ENCODE assay signal across 12 mouse cellular contexts in the genomic region with DNA sequence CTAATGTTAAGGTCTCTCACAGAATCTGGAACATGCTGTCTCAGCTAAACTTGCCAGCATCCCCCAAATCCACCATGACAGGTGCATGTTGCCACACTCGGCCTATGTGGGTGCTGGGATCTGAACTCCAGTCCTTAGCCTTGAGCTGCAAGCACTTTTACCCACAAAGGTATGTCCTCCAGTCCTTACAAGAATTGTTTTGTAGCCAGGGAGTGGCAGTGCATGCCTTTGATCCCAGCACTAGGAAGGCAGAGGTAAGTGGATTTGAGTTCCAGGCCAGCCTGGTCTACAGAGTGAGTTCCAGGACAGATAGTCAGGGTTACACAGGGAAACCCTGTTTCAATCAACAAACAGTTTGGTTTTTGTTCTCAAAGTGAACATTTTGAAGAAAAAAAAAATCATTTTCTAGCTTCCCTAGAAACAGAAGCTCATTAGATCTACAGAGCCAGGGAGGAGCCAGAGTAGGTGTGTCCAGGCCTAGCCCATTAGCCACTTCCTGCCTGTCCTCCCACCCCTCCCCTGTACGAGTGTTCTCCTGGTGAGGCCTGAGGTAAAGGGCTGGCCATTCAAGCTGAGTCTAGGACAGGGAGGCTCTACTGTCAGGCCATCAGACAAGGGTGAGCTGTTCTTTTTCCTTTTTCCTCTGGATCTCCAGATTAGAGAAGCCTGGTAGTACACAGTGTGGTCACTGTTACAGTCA. TPM values are rescaled to one million over a fixed set of nuclear protein-coding genes. Genes with fewer than 3 reads are reported as not detected.
DNase-seq lines count a peak whose midpoint lies in the region; ATAC-seq and TF ChIP-seq lines count a peak whose summit lies in the region.
"Had no signal": no experiment of that assay in that cellular context is flagged by ENCODE, and none has a peak within 500 bp of the region (broad histone marks: within the 10 kb centered on the region; RNA-seq: fewer than 3 reads in every experiment).

No protein-coding gene starts in this region.

- H3K36me3 ChIP-seq in ES-Bruce4 (ENCODE audit: control insufficient read depth, insufficient read depth, low read length, poor library complexity, severe bottlenecking): no peaks in the 10 kb centered on the region
- 0 out of 2 replicates have a peak, but pooled peaks cover 3% of the 10 kb centered on the region for H3K36me3 ChIP-seq in midbrain, embryonic 15.5 days (replicated peaks)
- H3K36me3 ChIP-seq in forebrain, embryonic 12.5 days (replicated peaks): peaks cover 6% of the 10 kb centered on the region
- no peaks in the 10 kb centered on the region for H3K36me3 ChIP-seq in hindbrain, embryonic 11.5 days (ENCODE audit: control insufficient read depth, insufficient read depth, low read length)

- H3K27me3 ChIP-seq in ES-Bruce4 (ENCODE audit: control insufficient read depth, insufficient read depth, low read length, poor library complexity, severe bottlenecking): no peaks in the 10 kb centered on the region
- no peaks in the 10 kb centered on the region for H3K27me3 ChIP-seq in midbrain, embryonic 15.5 days (replicated peaks)
- no peaks in the 10 kb centered on the region for H3K27me3 ChIP-seq in forebrain, embryonic 12.5 days
- H3K27me3 ChIP-seq in hindbrain, embryonic 11.5 days (ENCODE audit: control insufficient read depth, insufficient read depth, low read length): no peaks in the 10 kb centered on the region
- H3K27me3 ChIP-seq: midbrain, embryonic 12.5 days had no signal

- ATAC-seq in hematopoietic stem cell, adult 5-6 weeks (replicated peaks in 1 of 2; ENCODE audit: insufficient read depth in 1 of 2, low FRiP score in 2 of 2, low TSS enrichment in 1 of 2, low read depth in 1 of 2, poor library complexity in 2 of 2, severe bottlenecking in 2 of 2): peak; percentile 33 to 52; a peak in 2 of 4 replicates
- ATAC-seq in midbrain, embryonic 15.5 days (replicated peaks): no peak
- no peak for ATAC-seq in forebrain, embryonic 12.5 days (ENCODE audit: low FRiP score)
- no peak for ATAC-seq in hindbrain, embryonic 11.5 days (ENCODE audit: low FRiP score)

- TF ChIP-seq POLR2A in ES-Bruce4 (IDR thresholded peaks at IDR 0.05; ENCODE audit: insufficient read depth, low read length): no peak

- no peak overlapping the region for H3K9ac ChIP-seq in ES-Bruce4 (ENCODE audit: low read depth, poor library complexity, severe bottlenecking)
- H3K9ac ChIP-seq in midbrain, embryonic 15.5 days: no peak overlapping the region
- H3K9ac ChIP-seq in forebrain, embryonic 12.5 days: no peak overlapping the region
- H3K9ac ChIP-seq in hindbrain, embryonic 11.5 days (ENCODE audit: low read depth, low read length): no peak overlapping the region
- H3K9ac ChIP-seq: midbrain, embryonic 12.5 days had no signal

- 69% methylated on average over 2 of the region's 2 CpGs for WGBS in midbrain, embryonic 15.5 days
- WGBS in forebrain, embryonic 12.5 days: 61% methylated on average over 2 of the region's 2 CpGs
- 61% methylated on average over 2 of the region's 2 CpGs for WGBS in hindbrain, embryonic 11.5 days

- peak overlapping the region; percentile 94 for H3K27ac ChIP-seq in ES-Bruce4 (ENCODE audit: insufficient read depth, low read length)
- no peak overlapping the region for H3K27ac ChIP-seq in midbrain, embryonic 15.5 days
- H3K27ac ChIP-seq in forebrain, embryonic 12.5 days: no peak overlapping the region
- H3K27ac ChIP-seq in hindbrain, embryonic 11.5 days (ENCODE audit: low read depth, low read length): no peak overlapping the region
- H3K27ac ChIP-seq: midbrain, embryonic 12.5 days had no signal

- no peak for TF ChIP-seq CTCF in ES-Bruce4 (IDR thresholded peaks at IDR 0.05; ENCODE audit: low read depth, low read length)

- no peaks in the 10 kb centered on the region for H3K9me3 ChIP-seq in ES-Bruce4 (replicated peaks; ENCODE audit: control insufficient read depth, insufficient read depth, low read length, poor library complexity, severe bottlenecking)
- no peaks in the 10 kb centered on the region for H3K9me3 ChIP-seq in midbrain, embryonic 15.5 days
- H3K9me3 ChIP-seq in forebrain, embryonic 12.5 days: no peaks in the 10 kb centered on the region
- no peaks in the 10 kb centered on the region for H3K9me3 ChIP-seq in hindbrain, embryonic 11.5 days (ENCODE audit: control insufficient read depth, low read length)
- H3K9me3 ChIP-seq: midbrain, embryonic 12.5 days had no signal

- TF ChIP-seq EP300 in ES-Bruce4 (IDR thresholded peaks at IDR 0.05; ENCODE audit: insufficient read depth, low read depth, low read length): peak; percentile 78; the same call in 1 of the 2 replicates

- H3K4me2 ChIP-seq in midbrain, embryonic 15.5 days: no peak overlapping the region
- no peak overlapping the region for H3K4me2 ChIP-seq in forebrain, embryonic 12.5 days
- no peak overlapping the region for H3K4me2 ChIP-seq in hindbrain, embryonic 11.5 days (replicated peaks; ENCODE audit: low read depth, low read length)
- H3K4me2 ChIP-seq: midbrain, embryonic 12.5 days had no signal

- peaks cover 16% of the 10 kb centered on the region for H3K4me1 ChIP-seq in ES-Bruce4 (ENCODE audit: control insufficient read depth, insufficient read depth, low read length)
- no peaks in the 10 kb centered on the region for H3K4me1 ChIP-seq in midbrain, embryonic 15.5 days
- H3K4me1 ChIP-seq in forebrain, embryonic 12.5 days: no peaks in the 10 kb centered on the region
- H3K4me1 ChIP-seq in hindbrain, embryonic 11.5 days (replicated peaks; ENCODE audit: control insufficient read depth, insufficient read depth, low read length): no peaks in the 10 kb centered on the region
- H3K4me1 ChIP-seq: midbrain, embryonic 12.5 days had no signal

- peak; percentile 68 for DNase-seq in 3T3-L1 (ENCODE audit: low read depth, low spot score)
- peak; percentile 21 for DNase-seq in lung, postnatal 14 days
- no peak for DNase-seq in cerebellum, adult 9-11 months
- DNase-seq in hindbrain, embryonic 11.5 days (ENCODE audit: low spot score): no peak
- DNase-seq: adrenal gland, postnatal 25 days; embryo, embryonic 11 days; gastrocnemius, postnatal 25 days had no signal

- no peak overlapping the region for H3K4me3 ChIP-seq in ES-Bruce4 (ENCODE audit: low read depth, low read length)
- no peak overlapping the region for H3K4me3 ChIP-seq in midbrain, embryonic 15.5 days
- no peak overlapping the region for H3K4me3 ChIP-seq in forebrain, embryonic 12.5 days (replicated peaks)
- no peak overlapping the region for H3K4me3 ChIP-seq in hindbrain, embryonic 11.5 days (ENCODE audit: low read depth, low read length)
- H3K4me3 ChIP-seq: midbrain, embryonic 12.5 days had no signal

RNA-seq across cellular contexts. Expression of gene Fasn, which starts 26.1 kb away (rescaled TPM):
- 114 and 127 TPM in 2 replicates for polyA plus RNA-seq in ES-Bruce4 (2011; ENCODE audit: insufficient read depth, insufficient read length, low read depth, missing spikeins)
- 26.1 and 46.4 TPM in 2 replicates for total RNA-seq in hematopoietic stem cell, adult 5-6 weeks (2017)
- polyA plus RNA-seq in midbrain, embryonic 15.5 days (2015; fragmentation: Nextera tagmentation; extraction: Ambion mirVana): 102 and 107 TPM in 2 replicates
- 118 and 139 TPM in 2 replicates for polyA plus RNA-seq in forebrain, embryonic 12.5 days (2016; fragmentation: Nextera tagmentation; extraction: Ambion mirVana)
- 76.0 and 94.1 TPM in 2 replicates for polyA plus RNA-seq in hindbrain, embryonic 11.5 days (2014; fragmentation: Nextera tagmentation; extraction: Ambion mirVana)

RNA-seq across cellular contexts. Expression of gene Dus1l, which starts 54.3 kb away (rescaled TPM):
- 56.7 and 66.9 TPM in 2 replicates for polyA plus RNA-seq in ES-Bruce4 (2011; ENCODE audit: insufficient read depth, insufficient read length, low read depth, missing spikeins)
- 28.9 and 38.7 TPM in 2 replicates for total RNA-seq in hematopoietic stem cell, adult 5-6 weeks (2017)
- polyA plus RNA-seq in midbrain, embryonic 15.5 days (2015; fragmentation: Nextera tagmentation; extraction: Ambion mirVana): 48.2 and 48.5 TPM in 2 replicates
- polyA plus RNA-seq in forebrain, embryonic 12.5 days (2016; fragmentation: Nextera tagmentation; extraction: Ambion mirVana): 67.9 and 69.6 TPM in 2 replicates
- 70.9 and 71.3 TPM in 2 replicates for polyA plus RNA-seq in hindbrain, embryonic 11.5 days (2014; fragmentation: Nextera tagmentation; extraction: Ambion mirVana)

Comparison
In these comparisons a context has a peak if more than half of its experiments do, and no peak if none do; other contexts are left out.
1. DNase-seq: peak in 3T3-L1 (single experiment) and lung, postnatal 14 days (single experiment); none in cerebellum, adult 9-11 months (single experiment) and hindbrain, embryonic 11.5 days (single experiment).
2. ATAC-seq: peak in hematopoietic stem cell, adult 5-6 weeks (2 of 2); none in midbrain, embryonic 15.5 days (single experiment), forebrain, embryonic 12.5 days (single experiment) and hindbrain, embryonic 11.5 days (single experiment).